Mouse (Mus musculus) midbrain, embryonic 14.5 days (tissue): ENCODE data around the gene Exoc3l2. TPM values are rescaled to one million over a fixed set of nuclear protein-coding genes. Genes with fewer than 3 reads are reported as not detected.

Source experiments
- ATAC-seq: fragments of 200-750 bp; cut with Nextera tagmentation; 2 replicates; pipeline ENCODE4 v1.8.0; 2017; ENCODE audit warnings: moderate number of reproducible peaks, moderate library complexity; ENCODE audit not compliant: low FRiP score, low TSS enrichment
- DNase-seq: peaks from one replicate; pipeline ENCODE4 v3.0.0-alpha.2; 2015
- H3K27ac ChIP-seq: fragments of 300-500 bp; sonication (generic); replicated peaks from 2 replicates; pipeline ENCODE4 v1.5.1; 2014; ENCODE audit warnings: mild to moderate bottlenecking, low read depth, low read length, moderate library complexity
- H3K27me3 ChIP-seq: fragments of 300-500 bp; sonication (generic); 2 replicates; pipeline ENCODE4 v1.6.1; 2014; ENCODE audit warnings: low read length, control low read depth, mixed read lengths; ENCODE audit not compliant: control insufficient read depth, insufficient read depth
- H3K36me3 ChIP-seq: fragments of 300-500 bp; sonication (generic); 2 replicates; pipeline ENCODE4 v1.6.1; 2014; ENCODE audit warnings: low read length, control low read depth; ENCODE audit not compliant: control insufficient read depth, insufficient read depth
- H3K4me1 ChIP-seq: fragments of 300-500 bp; sonication (generic); 2 replicates; pipeline ENCODE4 v1.6.1; 2014; ENCODE audit warnings: mild to moderate bottlenecking, antibody characterized with exemption, low read length, control low read depth; ENCODE audit not compliant: control insufficient read depth, insufficient read depth
- H3K4me2 ChIP-seq: fragments of 300-500 bp; sonication (generic); 2 replicates; pipeline ENCODE4 v1.6.1; 2014; ENCODE audit warnings: mild to moderate bottlenecking, low read length, moderate library complexity
- H3K4me3 ChIP-seq: fragments of 300-500 bp; sonication (generic); replicated peaks from 2 replicates; pipeline ENCODE4 v1.5.1; 2014; ENCODE audit warnings: low read depth, low read length
- H3K9ac ChIP-seq: fragments of 300-500 bp; sonication (generic); replicated peaks from 2 replicates; pipeline ENCODE4 v1.6.1; 2014; ENCODE audit warnings: mild to moderate bottlenecking, low read length, moderate library complexity
- H3K9me3 ChIP-seq: fragments of 300-500 bp; sonication (generic); 2 replicates; pipeline ENCODE4 v1.6.1; 2016; ENCODE audit warnings: low read length, control low read depth, mixed read lengths; ENCODE audit not compliant: control insufficient read depth
- WGBS: fragments of 180-500 bp; shearing (Covaris S2); extraction: QIAGEN DNeasy Blood & Tissue Kit; methylation state at CpG from one replicate; pipeline ENCODE4 v1.1.7; 2014; 5-methylcytosine and 5-hydroxymethylcytosine counted together
- polyA plus RNA-seq: library from polyadenylated mRNA; unstranded; fragments of >200 nt; fragmentation: Nextera tagmentation; extraction: Ambion mirVana; gene quantifications from 2 replicates; pipeline ENCODE4 v1.2.1, GENCODE M21; 2014

The Exoc3l2 gene
- 0.12 and 0.29 TPM in 2 replicates for polyA plus RNA-seq

DNA sequence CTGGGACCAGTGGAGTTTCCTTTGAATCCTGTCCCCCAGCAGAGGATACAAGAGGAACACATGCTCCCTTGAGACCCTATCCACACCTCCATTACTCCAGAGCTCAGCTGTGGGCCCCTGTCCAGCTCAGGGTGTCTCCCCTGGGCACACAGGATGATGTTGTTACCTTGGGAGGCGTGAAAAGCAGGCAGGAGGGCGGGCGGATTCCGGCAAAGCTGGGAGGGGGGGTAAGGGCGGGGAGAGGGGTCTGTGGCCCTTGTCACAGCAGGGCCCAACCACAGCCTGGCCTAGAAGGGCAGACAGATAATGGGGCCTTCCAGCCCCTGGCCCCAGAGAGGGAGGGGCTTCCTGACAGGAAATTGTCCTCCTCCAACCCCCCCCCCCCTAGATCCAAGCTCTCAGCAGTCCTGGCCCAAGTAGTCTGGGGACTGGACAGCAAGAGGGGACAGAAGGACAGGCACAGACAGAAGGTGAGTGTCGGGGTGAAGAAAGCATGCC lies at the start of gene Exoc3l2:
Gene Exoc3l2, plus strand, starts transcription at position 448 of the 498 bp plus-strand sequence.
- no peak for DNase-seq
- Histone ChIP-seq H3K4me3 (no peak within 1 kb of the TSS), H3K4me2 (no peak within 1 kb of the TSS), H3K9ac (no peak within 1 kb of the TSS), H3K9me3 (no peaks in the 10 kb centered on the region), H3K27ac (no peak within 1 kb of the TSS), H3K36me3 (no peaks in the 10 kb centered on the region), H3K27me3 (peaks cover 4% of the 10 kb centered on the region; the same call in 1 of the 2 replicates), H3K4me1 (no peaks in the 10 kb centered on the region)
- ATAC-seq, result no peak
- WGBS, result 35% methylated on average over 6 of the region's 6 CpGs

DNA sequence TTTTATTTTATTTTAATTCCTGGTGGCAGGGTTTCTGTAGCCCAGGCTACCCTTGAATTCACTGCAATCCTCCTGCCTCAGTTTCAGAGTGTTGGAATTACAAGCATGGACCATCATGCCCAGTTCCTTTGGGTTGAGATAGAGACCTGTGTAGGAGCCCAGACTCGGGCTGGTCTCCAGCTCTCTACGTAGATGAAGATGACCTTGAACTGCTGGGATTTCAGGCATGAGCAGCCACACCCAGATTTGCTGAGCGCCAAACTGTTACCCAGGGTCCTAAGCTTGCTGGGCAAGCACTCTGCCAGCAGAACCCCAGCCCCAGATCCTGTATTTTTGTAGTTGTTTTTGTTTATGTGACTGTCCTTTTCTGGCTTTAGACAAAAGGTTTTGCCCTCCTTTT lies 49.6 kb upstream of the Exoc3l2 start:
- Histone ChIP-seq H3K4me3 (no peak overlapping the region), H3K9ac (no peak overlapping the region), H3K27ac (no peak overlapping the region), H3K4me2 (no peak overlapping the region), H3K4me1 (no peaks in the 10 kb centered on the region), H3K9me3 (peaks cover 3% of the 10 kb centered on the region), H3K27me3 (peaks cover 2% of the 10 kb centered on the region), H3K36me3 (no peaks in the 10 kb centered on the region)
- ATAC-seq, result no peak
- WGBS, result 85% methylated on average over 3 of the region's 3 CpGs
- DNase-seq, result no peak

DNA sequence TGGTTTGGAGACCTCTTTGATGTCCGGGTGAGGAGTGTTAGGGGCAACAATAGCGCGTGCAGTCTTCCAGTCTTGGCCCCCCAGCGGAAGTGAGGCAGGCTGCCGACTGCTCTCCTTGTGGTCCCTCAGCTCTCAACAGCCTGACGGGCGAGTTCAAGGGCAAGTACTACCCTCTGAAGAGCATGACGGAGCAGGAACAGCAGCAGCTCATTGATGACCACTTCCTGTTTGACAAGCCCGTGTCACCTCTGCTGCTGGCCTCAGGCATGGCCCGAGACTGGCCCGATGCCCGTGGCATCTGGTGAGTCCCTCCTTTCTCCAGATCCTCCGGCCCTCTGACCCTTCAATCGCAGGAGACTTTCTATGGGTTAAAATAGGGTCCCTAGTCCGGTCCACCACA lies 46.5 kb upstream of the Exoc3l2 start:
- no peak overlapping the region for H3K4me3 ChIP-seq
- WGBS, result 83% methylated on average over 15 of the region's 15 CpGs
- H3K27me3 ChIP-seq, result peaks cover 30% of the 10 kb centered on the region
- no peak overlapping the region for H3K4me2 ChIP-seq
- H3K36me3 ChIP-seq, result no peaks in the 10 kb centered on the region
- H3K9ac ChIP-seq, result no peak overlapping the region
- H3K9me3 ChIP-seq, result peaks cover 3% of the 10 kb centered on the region
- no peak for DNase-seq
- H3K27ac ChIP-seq, result no peak overlapping the region
- H3K4me1 ChIP-seq, result 0 out of 2 replicates have a peak, but pooled peaks cover 3% of the 10 kb centered on the region
- no peak for ATAC-seq

DNA sequence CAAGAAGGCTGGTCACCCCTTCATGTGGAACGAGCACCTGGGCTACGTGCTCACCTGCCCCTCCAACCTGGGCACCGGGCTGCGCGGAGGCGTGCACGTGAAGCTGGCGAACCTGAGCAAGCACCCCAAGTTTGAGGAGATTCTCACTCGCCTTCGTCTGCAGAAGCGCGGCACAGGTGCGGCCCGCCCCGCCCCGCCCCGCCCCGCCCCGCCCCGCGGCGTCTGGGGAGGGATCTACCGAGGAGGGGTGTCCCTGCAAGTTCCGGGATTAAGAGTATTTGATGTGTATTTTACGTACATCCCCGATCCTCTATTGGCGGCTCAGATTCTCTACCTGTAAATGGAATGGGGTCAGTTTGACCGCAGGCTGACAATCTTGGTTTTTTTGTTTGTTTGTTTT lies 43.0 kb upstream of the Exoc3l2 start:
- Histone ChIP-seq H3K27ac (no peak overlapping the region), H3K4me1 (0 out of 2 replicates have a peak, but pooled peaks cover 3% of the 10 kb centered on the region), H3K4me3 (no peak overlapping the region), H3K9me3 (no peaks in the 10 kb centered on the region), H3K36me3 (peaks cover 6% of the 10 kb centered on the region), H3K27me3 (peaks cover 33% of the 10 kb centered on the region), H3K4me2 (no peak overlapping the region), H3K9ac (no peak overlapping the region)
- ATAC-seq (no peak), DNase-seq (no peak)
- 9% methylated on average over 28 of the region's 28 CpGs for WGBS

DNA sequence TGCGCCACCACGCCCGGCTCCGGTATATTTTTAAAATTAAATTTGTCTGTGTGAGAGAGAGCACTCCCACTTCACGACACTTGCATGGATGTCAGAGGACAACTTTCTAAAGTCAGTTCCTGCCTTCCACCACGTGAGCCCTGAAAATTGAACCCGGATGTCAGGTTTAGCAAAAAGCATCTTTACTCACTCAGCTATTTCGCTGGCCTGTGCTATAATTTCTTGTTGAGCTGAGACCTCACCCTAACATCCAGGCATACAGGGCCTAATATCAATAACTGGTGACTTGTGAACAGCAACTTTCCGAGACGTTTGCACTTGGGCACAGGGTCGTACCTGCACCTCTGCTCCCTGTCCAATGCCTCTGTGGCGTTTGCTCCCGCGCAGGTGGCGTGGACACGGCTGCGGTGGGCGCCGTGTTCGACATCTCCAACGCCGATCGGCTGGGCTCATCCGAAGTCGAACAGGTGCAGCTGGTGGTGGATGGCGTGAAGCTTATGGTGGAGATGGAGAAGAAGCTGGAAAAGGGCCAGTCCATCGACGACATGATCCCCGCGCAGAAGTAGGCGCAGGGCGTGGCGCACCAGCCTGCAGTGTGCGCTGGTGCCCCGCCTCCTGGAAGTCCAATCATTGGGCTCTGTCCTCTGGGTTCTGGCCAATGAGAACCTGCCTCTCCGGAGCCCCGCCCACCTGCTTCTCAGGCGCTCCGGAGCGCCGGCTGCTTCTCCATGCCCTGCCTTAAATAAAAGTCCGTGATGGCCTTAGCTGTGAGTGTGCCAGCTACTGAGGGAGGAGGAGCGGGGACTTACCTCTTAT lies 42.1 kb upstream of the Exoc3l2 start:
- no peaks in the 10 kb centered on the region for H3K9me3 ChIP-seq
- 0 out of 2 replicates have a peak, but pooled peaks cover 3% of the 10 kb centered on the region for H3K4me1 ChIP-seq
- WGBS, result 12% methylated on average over 43 of the region's 43 CpGs
- ATAC-seq (peak; percentile 93), DNase-seq (peak; percentile 94)
- H3K4me2 ChIP-seq, result peak overlapping the region; percentile 74
- peak overlapping the region; percentile 43 for H3K4me3 ChIP-seq
- peaks cover 15% of the 10 kb centered on the region for H3K36me3 ChIP-seq
- H3K27me3 ChIP-seq, result peaks cover 33% of the 10 kb centered on the region
- H3K9ac ChIP-seq, result peak overlapping the region; percentile 37; the same call in 1 of the 2 replicates
- no peak overlapping the region for H3K27ac ChIP-seq

DNA sequence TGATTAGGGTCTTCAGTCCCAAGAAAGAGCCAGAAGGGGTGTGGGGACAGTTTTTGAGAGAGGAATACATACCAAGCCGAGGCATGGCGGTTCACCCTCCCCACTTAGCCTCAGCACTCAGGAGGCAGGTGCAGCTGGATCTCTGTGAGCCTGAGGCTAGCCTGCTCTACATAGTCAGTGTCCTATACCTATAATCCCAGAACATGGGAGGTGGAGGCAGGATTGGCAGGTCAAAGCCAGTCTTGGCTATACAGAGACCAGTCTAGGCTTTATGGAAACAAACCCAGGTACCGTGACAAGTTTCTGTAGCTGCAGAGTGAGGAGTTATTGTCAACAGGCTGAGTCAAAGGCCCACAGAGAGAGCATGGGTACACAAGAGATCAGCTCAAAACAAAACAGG lies 40.0 kb upstream of the Exoc3l2 start:
- no peak overlapping the region for H3K4me3 ChIP-seq
- 0 out of 2 replicates have a peak, but pooled peaks cover 3% of the 10 kb centered on the region for H3K4me1 ChIP-seq
- H3K9me3 ChIP-seq, result no peaks in the 10 kb centered on the region
- DNase-seq, result no peak
- ATAC-seq, result no peak
- H3K36me3 ChIP-seq, result peaks cover 36% of the 10 kb centered on the region
- H3K27me3 ChIP-seq, result peaks cover 33% of the 10 kb centered on the region
- 89% methylated on average over 3 of the region's 3 CpGs for WGBS
- H3K9ac ChIP-seq, result no peak overlapping the region
- H3K27ac ChIP-seq, result no peak overlapping the region
- H3K4me2 ChIP-seq, result no peak overlapping the region

DNA sequence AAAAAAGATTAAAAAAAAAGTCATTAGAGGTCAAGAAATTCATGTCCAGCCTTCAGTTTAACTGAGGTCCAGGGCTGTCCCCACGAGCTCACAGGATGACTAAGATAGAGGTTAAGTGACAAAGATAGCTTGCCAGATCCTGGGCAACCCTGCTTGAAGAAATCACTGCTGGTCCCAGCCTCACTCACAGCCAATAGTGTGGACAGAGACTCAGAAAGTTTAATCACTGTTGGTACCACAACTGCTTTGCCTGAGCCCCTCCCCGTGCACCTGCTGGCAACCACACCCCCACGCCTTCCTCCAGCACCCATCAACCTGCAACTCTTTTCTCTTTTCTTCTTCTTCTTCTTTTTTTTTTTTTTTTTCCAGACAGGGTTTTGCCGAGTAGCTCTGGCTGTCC lies 39.1 kb upstream of the Exoc3l2 start:
- peaks cover 26% of the 10 kb centered on the region for H3K27me3 ChIP-seq
- 0 out of 2 replicates have a peak, but pooled peaks cover 3% of the 10 kb centered on the region for H3K4me1 ChIP-seq
- ATAC-seq (no peak), DNase-seq (no peak)
- no peak overlapping the region for H3K4me3 ChIP-seq
- no peak overlapping the region for H3K4me2 ChIP-seq
- H3K9ac ChIP-seq, result no peak overlapping the region
- no peaks in the 10 kb centered on the region for H3K9me3 ChIP-seq
- H3K27ac ChIP-seq, result no peak overlapping the region
- peaks cover 45% of the 10 kb centered on the region for H3K36me3 ChIP-seq
- 61% methylated on average over 4 of the region's 4 CpGs for WGBS

DNA sequence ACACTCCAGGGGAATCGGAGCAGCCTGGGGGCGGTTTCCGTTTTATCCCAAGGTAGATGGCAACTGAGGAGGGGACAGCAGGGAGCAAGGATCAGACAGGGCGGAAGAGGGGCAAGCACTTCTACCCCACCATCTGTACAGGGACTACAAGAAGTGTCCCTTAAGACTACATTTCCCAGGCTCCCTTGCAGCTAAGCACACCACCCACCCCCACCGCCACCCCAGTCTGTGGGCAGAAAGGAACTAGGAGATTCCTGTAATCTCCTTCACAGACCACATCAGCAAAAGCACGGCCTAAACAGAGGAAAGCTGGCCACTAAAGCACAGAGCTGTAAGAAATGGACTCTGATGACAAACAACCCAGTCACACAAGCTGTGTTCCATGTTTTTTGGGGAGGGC lies 36.8 kb upstream of the Exoc3l2 start:
- Histone ChIP-seq H3K9me3 (no peaks in the 10 kb centered on the region), H3K27ac (no peak overlapping the region), H3K4me1 (no peaks in the 10 kb centered on the region), H3K4me2 (no peak overlapping the region), H3K4me3 (no peak overlapping the region), H3K36me3 (peaks cover 68% of the 10 kb centered on the region), H3K9ac (no peak overlapping the region), H3K27me3 (0 out of 2 replicates have a peak, but pooled peaks cover 4% of the 10 kb centered on the region)
- 67% methylated on average over 6 of the region's 6 CpGs for WGBS
- DNase-seq (no peak), ATAC-seq (no peak)

DNA sequence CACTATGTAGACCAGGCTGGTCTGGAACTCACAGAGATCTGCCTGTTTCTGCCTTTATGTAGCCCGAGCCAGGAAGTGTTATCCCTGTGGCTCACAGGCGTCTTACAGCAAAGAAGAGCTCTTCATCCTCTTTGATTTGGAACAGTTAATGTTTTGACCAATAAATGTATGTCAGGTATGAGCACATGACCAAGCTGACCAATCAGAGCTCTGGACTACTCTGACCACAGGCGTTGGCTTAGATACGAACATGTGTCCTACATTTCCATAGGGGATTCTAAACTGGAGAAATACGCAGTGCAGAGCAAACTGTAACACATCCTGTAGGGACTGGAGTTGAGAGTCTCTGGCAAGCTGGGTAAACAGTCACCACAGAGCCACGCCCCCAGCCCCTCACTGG lies 36.2 kb upstream of the Exoc3l2 start:
- DNase-seq (no peak), ATAC-seq (no peak)
- no peak overlapping the region for H3K4me2 ChIP-seq
- no peaks in the 10 kb centered on the region for H3K9me3 ChIP-seq
- no peaks in the 10 kb centered on the region for H3K4me1 ChIP-seq
- H3K27ac ChIP-seq, result no peak overlapping the region
- H3K27me3 ChIP-seq, result 0 out of 2 replicates have a peak, but pooled peaks cover 4% of the 10 kb centered on the region
- H3K9ac ChIP-seq, result no peak overlapping the region
- 84% methylated on average over 6 of the region's 6 CpGs for WGBS
- H3K4me3 ChIP-seq, result no peak overlapping the region
- H3K36me3 ChIP-seq, result peaks cover 74% of the 10 kb centered on the region
